ENCODE assay signal across 15 mouse cellular contexts in genomic region chr16:45830096-45830866, GRCm38 (mm10).
DNase-seq lines count a peak whose midpoint lies in the region; ATAC-seq and TF ChIP-seq lines count a peak whose summit lies in the region.
"Had no signal": no experiment of that assay in that cellular context is flagged by ENCODE, and none has a peak within 500 bp of the region (broad histone marks: within the 10 kb centered on the region; RNA-seq: fewer than 3 reads in every experiment).

No protein-coding gene starts in this region.

- H3K4me3 ChIP-seq in heart, embryonic 11.5 days (ENCODE audit: low read depth, low read length): no peak overlapping the region
- H3K4me3 ChIP-seq in lung, embryonic 16.5 days (ENCODE audit: low read length): no peak overlapping the region
- H3K4me3 ChIP-seq in lung, postnatal 0 days (ENCODE audit: low read depth, low read length): no peak overlapping the region
- no peak overlapping the region for H3K4me3 ChIP-seq in embryonic facial prominence, embryonic 14.5 days (ENCODE audit: low read depth, low read length)
- H3K4me3 ChIP-seq in midbrain, embryonic 13.5 days (replicated peaks): no peak overlapping the region
- H3K4me3 ChIP-seq in left cerebral cortex, adult 2 months: no peak overlapping the region
- H3K4me3 ChIP-seq: forebrain, embryonic 10.5 days had no signal

- H3K4me1 ChIP-seq in heart, embryonic 11.5 days (ENCODE audit: control insufficient read depth, insufficient read depth, low read length): peaks cover 22% of the 10 kb centered on the region
- peaks cover 30% of the 10 kb centered on the region for H3K4me1 ChIP-seq in lung, embryonic 16.5 days (replicated peaks; ENCODE audit: control insufficient read depth, insufficient read depth, low read length)
- H3K4me1 ChIP-seq in lung, postnatal 0 days (ENCODE audit: insufficient read depth, low read depth, low read length): peaks cover 14% of the 10 kb centered on the region; the same call in 1 of the 2 replicates
- peaks cover 31% of the 10 kb centered on the region for H3K4me1 ChIP-seq in embryonic facial prominence, embryonic 14.5 days (ENCODE audit: control insufficient read depth, insufficient read depth, low read length)
- H3K4me1 ChIP-seq in midbrain, embryonic 13.5 days (replicated peaks): peaks cover 10% of the 10 kb centered on the region

- H3K27ac ChIP-seq in heart, embryonic 11.5 days (ENCODE audit: low read depth, low read length): 0 out of 2 replicates have a peak overlapping the region, but pooled peaks have one; percentile 41
- H3K27ac ChIP-seq in lung, embryonic 16.5 days (ENCODE audit: low read length): peak overlapping the region; percentile 39
- H3K27ac ChIP-seq in lung, postnatal 0 days (ENCODE audit: low read length): no peak overlapping the region
- peak overlapping the region; percentile 44 for H3K27ac ChIP-seq in embryonic facial prominence, embryonic 14.5 days (replicated peaks; ENCODE audit: low read depth, low read length)
- no peak overlapping the region for H3K27ac ChIP-seq in midbrain, embryonic 13.5 days
- no peak overlapping the region for H3K27ac ChIP-seq in left cerebral cortex, adult 2 months

- H3K27me3 ChIP-seq in heart, embryonic 11.5 days (ENCODE audit: control insufficient read depth, insufficient read depth, low read length): no peaks in the 10 kb centered on the region
- H3K27me3 ChIP-seq in lung, embryonic 16.5 days (ENCODE audit: control insufficient read depth, insufficient read depth, low read depth, low read length): no peaks in the 10 kb centered on the region
- no peaks in the 10 kb centered on the region for H3K27me3 ChIP-seq in lung, postnatal 0 days (replicated peaks; ENCODE audit: insufficient read depth, low read length)
- no peaks in the 10 kb centered on the region for H3K27me3 ChIP-seq in embryonic facial prominence, embryonic 14.5 days (replicated peaks; ENCODE audit: control insufficient read depth, insufficient read depth, low read length)
- no peaks in the 10 kb centered on the region for H3K27me3 ChIP-seq in midbrain, embryonic 13.5 days

- intact Hi-C loops in left cerebral cortex, adult 2 months (cut with DNase I): no loop called here

- 75% methylated on average over 11 of the region's 11 CpGs for WGBS in heart, embryonic 11.5 days (ENCODE audit: insufficient replicate concordance)
- WGBS in lung, embryonic 16.5 days: 51% methylated on average over 11 of the region's 11 CpGs
- 51% methylated on average over 11 of the region's 11 CpGs for WGBS in lung, postnatal 0 days
- 35% methylated on average over 11 of the region's 11 CpGs for WGBS in embryonic facial prominence, embryonic 14.5 days
- WGBS in midbrain, embryonic 13.5 days: 67% methylated on average over 11 of the region's 11 CpGs

- ATAC-seq in heart, embryonic 11.5 days (replicated peaks; ENCODE audit: insufficient number of reproducible peaks, low FRiP score, low TSS enrichment): no peak
- peak; percentile 29 for ATAC-seq in lung, embryonic 16.5 days (ENCODE audit: low read depth)
- ATAC-seq in lung, postnatal 0 days: no peak
- peak; percentile 58; the same call in 1 of the 2 replicates for ATAC-seq in embryonic facial prominence, embryonic 14.5 days (ENCODE audit: low read depth)
- ATAC-seq in midbrain, embryonic 13.5 days: peak; percentile 50; the same call in 1 of the 2 replicates
- ATAC-seq: activated CD4-positive, CD25-positive, alpha-beta regulatory T cell, adult 4 months had no signal

- no peak for TF ChIP-seq CTCF in lung, postnatal 0 days (IDR thresholded peaks at IDR 0.05)
- TF ChIP-seq CTCF in left cerebral cortex, adult 2 months (IDR thresholded peaks at IDR 0.05): no peak

- peaks cover 4% of the 10 kb centered on the region; the same call in 1 of the 2 replicates for H3K9me3 ChIP-seq in heart, embryonic 11.5 days (replicated peaks; ENCODE audit: control insufficient read depth, low read length)
- H3K9me3 ChIP-seq in lung, embryonic 16.5 days (ENCODE audit: control insufficient read depth, low read length): no peaks in the 10 kb centered on the region
- no peaks in the 10 kb centered on the region for H3K9me3 ChIP-seq in lung, postnatal 0 days (ENCODE audit: low read length)
- H3K9me3 ChIP-seq in embryonic facial prominence, embryonic 14.5 days (ENCODE audit: control insufficient read depth, low read length): no peaks in the 10 kb centered on the region
- H3K9me3 ChIP-seq in midbrain, embryonic 13.5 days: no peaks in the 10 kb centered on the region
- H3K9me3 ChIP-seq: forebrain, embryonic 10.5 days had no signal

- H3K4me2 ChIP-seq in heart, embryonic 11.5 days: no peak overlapping the region
- H3K4me2 ChIP-seq in lung, embryonic 16.5 days (ENCODE audit: low read depth, low read length): no peak overlapping the region
- H3K4me2 ChIP-seq in lung, postnatal 0 days (replicated peaks; ENCODE audit: low read depth, low read length): no peak overlapping the region
- H3K4me2 ChIP-seq in embryonic facial prominence, embryonic 14.5 days (ENCODE audit: low read depth, low read length): peak overlapping the region; percentile 14; the same call in 1 of the 2 replicates
- H3K4me2 ChIP-seq in midbrain, embryonic 13.5 days (replicated peaks): no peak overlapping the region

- TF ChIP-seq EP300 in lung, postnatal 0 days (IDR thresholded peaks at IDR 0.05): no peak

- DNase-seq in heart, adult 11 months: no peak
- no peak for DNase-seq in lung, postnatal 0 days (ENCODE audit: low spot score)
- peak; percentile 53 for DNase-seq in embryonic facial prominence, embryonic 14.5 days (ENCODE audit: low spot score)
- no peak for DNase-seq in left cerebral cortex, adult 2 months (ENCODE audit: extremely low spot score in 1 of 2, low spot score in 2 of 2)
- no peak for DNase-seq in frontal cortex, postnatal 25 days (ENCODE audit: low spot score in 2 of 2)
- DNase-seq: B cell, adult 2 months; cerebellum, postnatal 25 days; gastrocnemius, postnatal 10 days; left cerebral cortex, postnatal 4 days; right cerebral cortex, postnatal 14 days had no signal

- no peak overlapping the region for H3K9ac ChIP-seq in heart, embryonic 11.5 days (ENCODE audit: low read depth, low read length)
- H3K9ac ChIP-seq in lung, embryonic 16.5 days (ENCODE audit: low read length): no peak overlapping the region
- no peak overlapping the region for H3K9ac ChIP-seq in lung, postnatal 0 days (replicated peaks; ENCODE audit: low read depth)
- H3K9ac ChIP-seq in embryonic facial prominence, embryonic 14.5 days (ENCODE audit: low read depth, low read length): no peak overlapping the region
- no peak overlapping the region for H3K9ac ChIP-seq in midbrain, embryonic 13.5 days (replicated peaks)

- peaks cover 9% of the 10 kb centered on the region for H3K36me3 ChIP-seq in heart, embryonic 11.5 days (ENCODE audit: control insufficient read depth, insufficient read depth, low read length)
- peaks cover 7% of the 10 kb centered on the region for H3K36me3 ChIP-seq in lung, embryonic 16.5 days (ENCODE audit: control insufficient read depth, insufficient read depth, low read length)
- H3K36me3 ChIP-seq in lung, postnatal 0 days (ENCODE audit: insufficient read depth, low read length): 0 out of 2 replicates have a peak, but pooled peaks cover 6% of the 10 kb centered on the region
- H3K36me3 ChIP-seq in embryonic facial prominence, embryonic 14.5 days (ENCODE audit: control insufficient read depth, insufficient read depth, low read length): peaks cover 7% of the 10 kb centered on the region
- peaks cover 5% of the 10 kb centered on the region for H3K36me3 ChIP-seq in midbrain, embryonic 13.5 days

Comparison
In these comparisons a context has a peak if more than half of its experiments do, and no peak if none do; other contexts are left out.
1. ATAC-seq: peak in lung, embryonic 16.5 days (single experiment), embryonic facial prominence, embryonic 14.5 days (single experiment) and midbrain, embryonic 13.5 days (single experiment); none in heart, embryonic 11.5 days (single experiment) and lung, postnatal 0 days (single experiment).
2. H3K27ac ChIP-seq: peak in heart, embryonic 11.5 days (single experiment), lung, embryonic 16.5 days (single experiment) and embryonic facial prominence, embryonic 14.5 days (single experiment); none in lung, postnatal 0 days (single experiment), midbrain, embryonic 13.5 days (single experiment) and left cerebral cortex, adult 2 months (single experiment).